Mouse (Mus musculus) forebrain, embryonic 15.5 days (tissue): ENCODE data around the gene Macrod2. TPM values are rescaled to one million over a fixed set of nuclear protein-coding genes. Genes with fewer than 3 reads are reported as not detected.

Source experiments
- ATAC-seq: fragments of 200-750 bp; cut with Nextera tagmentation; replicated peaks from 2 replicates; pipeline ENCODE4 v1.8.0; 2017; ENCODE audit warnings: mild to moderate bottlenecking, moderate TSS enrichment, moderate library complexity
- H3K27ac ChIP-seq: fragments of 300-500 bp; sonication (generic); replicated peaks from 2 replicates; pipeline ENCODE4 v1.5.1; 2015; ENCODE audit warnings: mild to moderate bottlenecking, inconsistent platforms
- H3K27me3 ChIP-seq: fragments of 300-500 bp; sonication (generic); 2 replicates; pipeline ENCODE4 v1.6.1; 2015; ENCODE audit warnings: inconsistent platforms
- H3K36me3 ChIP-seq: fragments of 300-500 bp; sonication (generic); 2 replicates; pipeline ENCODE4 v1.6.1; 2015; ENCODE audit warnings: mild to moderate bottlenecking, inconsistent platforms
- H3K4me1 ChIP-seq: fragments of 300-500 bp; sonication (generic); 2 replicates; pipeline ENCODE4 v1.6.1; 2015; ENCODE audit warnings: inconsistent platforms
- H3K4me2 ChIP-seq: fragments of 300-500 bp; sonication (generic); replicated peaks from 2 replicates; pipeline ENCODE4 v1.6.1; 2015; ENCODE audit warnings: mild to moderate bottlenecking, inconsistent platforms
- H3K4me3 ChIP-seq: fragments of 300-500 bp; sonication (generic); 2 replicates; pipeline ENCODE4 v1.5.1; 2015; ENCODE audit warnings: mild to moderate bottlenecking, inconsistent platforms
- H3K9ac ChIP-seq: fragments of 300-500 bp; sonication (generic); replicated peaks from 2 replicates; pipeline ENCODE4 v1.6.1; 2015; ENCODE audit warnings: mild to moderate bottlenecking, inconsistent platforms
- H3K9me3 ChIP-seq: fragments of 300-500 bp; sonication (generic); 2 replicates; pipeline ENCODE4 v1.6.1; 2016; ENCODE audit warnings: inconsistent platforms
- WGBS: fragments of 180-500 bp; shearing (Covaris S2); methylation state at CpG from one replicate; pipeline ENCODE4 v1.1.7; 2015; ENCODE audit warnings: mixed read lengths; 5-methylcytosine and 5-hydroxymethylcytosine counted together
- polyA plus RNA-seq: library from polyadenylated mRNA; unstranded; fragments of >200 nt; fragmentation: Nextera tagmentation; extraction: Ambion mirVana; gene quantifications from 2 replicates; pipeline ENCODE4 v1.2.1, GENCODE M21; 2015

Gene Macrod2
- polyA plus RNA-seq, 1 experiment from 2014 or later: 93.1 TPM

GRCm38 (mm10) chr2:140774808-140775370 lies 379.8 kb downstream of the Macrod2 start:
- H3K9me3 ChIP-seq: no peaks in the 10 kb centered on the region
- no peaks in the 10 kb centered on the region for H3K36me3 ChIP-seq
- no peaks in the 10 kb centered on the region for H3K27me3 ChIP-seq
- no peak overlapping the region for H3K4me2 ChIP-seq
- H3K9ac ChIP-seq: no peak overlapping the region
- H3K4me1 ChIP-seq: no peaks in the 10 kb centered on the region
- H3K4me3 ChIP-seq: no peak overlapping the region
- H3K27ac ChIP-seq: no peak overlapping the region
- ATAC-seq: no peak
- 90% methylated on average over 4 of the region's 4 CpGs for WGBS

DNA sequence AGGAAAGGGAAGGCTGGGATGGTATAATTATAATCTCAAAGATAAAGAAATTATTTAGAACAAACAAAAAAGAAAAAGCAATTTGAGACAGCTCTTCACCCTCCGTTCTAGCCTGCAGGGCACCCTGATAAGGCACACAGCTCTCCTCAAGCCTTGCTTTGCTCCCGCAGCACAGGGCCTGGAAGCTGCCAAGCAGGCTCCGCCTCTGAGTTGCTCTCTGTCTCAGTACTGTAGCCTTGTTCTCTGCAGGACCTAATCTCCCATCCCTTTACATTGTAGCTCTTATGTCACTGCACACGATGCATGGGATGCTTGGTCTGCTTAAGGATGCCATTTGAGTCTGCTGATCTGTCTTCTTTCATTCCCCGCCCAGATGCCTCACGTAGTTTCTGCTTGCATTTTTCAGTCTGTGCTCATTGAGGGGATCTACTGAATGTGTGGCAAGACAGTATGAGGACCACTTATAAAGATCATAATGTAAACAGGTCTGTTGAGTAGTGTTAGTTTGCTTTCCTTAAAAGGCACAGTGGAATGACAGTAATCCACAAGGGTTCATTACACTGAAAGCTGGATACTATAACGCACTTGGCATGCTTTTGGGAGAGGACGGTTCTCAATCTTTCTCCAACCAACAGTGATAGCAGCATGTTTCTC lies 380.5 kb downstream of the Macrod2 start:
- Histone ChIP-seq H3K4me2 (no peak overlapping the region), H3K27ac (no peak overlapping the region), H3K9ac (no peak overlapping the region), H3K9me3 (no peaks in the 10 kb centered on the region), H3K27me3 (no peaks in the 10 kb centered on the region), H3K4me3 (no peak overlapping the region), H3K4me1 (no peaks in the 10 kb centered on the region), H3K36me3 (no peaks in the 10 kb centered on the region)
- WGBS: 69% methylated on average over 8 of the region's 8 CpGs
- no peak; the same call in 1 of the 2 replicates for ATAC-seq

DNA sequence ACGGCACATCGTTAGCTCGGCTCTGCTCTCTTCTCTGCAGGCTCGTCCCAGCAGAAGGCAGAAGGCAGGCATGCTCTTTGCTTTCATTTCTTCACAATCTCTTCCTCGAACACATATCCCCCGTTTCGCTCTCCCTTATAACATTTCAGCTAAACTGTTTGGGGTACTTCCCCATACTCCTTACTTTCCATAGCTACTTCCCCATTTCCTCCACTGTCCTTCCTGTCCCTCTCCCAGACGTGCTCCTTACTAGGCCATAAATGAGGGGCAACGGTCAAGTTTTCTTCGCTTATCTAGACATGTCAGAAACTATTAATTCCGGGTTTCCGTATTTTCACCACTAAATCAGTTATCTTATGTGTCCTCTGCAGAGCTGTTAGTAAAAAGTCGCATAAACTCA lies 383.1 kb downstream of the Macrod2 start:
- H3K9ac ChIP-seq: no peak overlapping the region
- no peak for ATAC-seq
- no peaks in the 10 kb centered on the region for H3K27me3 ChIP-seq
- no peak overlapping the region for H3K4me2 ChIP-seq
- H3K27ac ChIP-seq: no peak overlapping the region
- no peaks in the 10 kb centered on the region for H3K9me3 ChIP-seq
- no peaks in the 10 kb centered on the region for H3K36me3 ChIP-seq
- H3K4me1 ChIP-seq: no peaks in the 10 kb centered on the region
- 85% methylated on average over 13 of the region's 13 CpGs for WGBS
- H3K4me3 ChIP-seq: no peak overlapping the region

- H3K4me2 ChIP-seq: no peak overlapping the region
- ATAC-seq: no peak
- H3K4me3 ChIP-seq: no peak overlapping the region
- H3K27ac ChIP-seq: no peak overlapping the region
- 75% methylated on average over 1 of the region's 1 CpGs for WGBS
- no peaks in the 10 kb centered on the region for H3K4me1 ChIP-seq
- no peaks in the 10 kb centered on the region for H3K36me3 ChIP-seq
- H3K27me3 ChIP-seq: no peaks in the 10 kb centered on the region
- no peaks in the 10 kb centered on the region for H3K9me3 ChIP-seq
- no peak overlapping the region for H3K9ac ChIP-seq
These were observed 387.9 kb downstream of the Macrod2 start for GRCm38 (mm10) chr2:140783041-140783440.

GRCm38 (mm10) chr2:140784626-140785025 lies 389.5 kb downstream of the Macrod2 start:
- Histone ChIP-seq H3K4me3 (no peak overlapping the region), H3K9me3 (no peaks in the 10 kb centered on the region), H3K36me3 (no peaks in the 10 kb centered on the region), H3K4me1 (no peaks in the 10 kb centered on the region), H3K9ac (no peak overlapping the region), H3K4me2 (no peak overlapping the region), H3K27ac (no peak overlapping the region), H3K27me3 (no peaks in the 10 kb centered on the region)
- ATAC-seq: no peak
- 92% methylated on average over 2 of the region's 2 CpGs for WGBS

DNA sequence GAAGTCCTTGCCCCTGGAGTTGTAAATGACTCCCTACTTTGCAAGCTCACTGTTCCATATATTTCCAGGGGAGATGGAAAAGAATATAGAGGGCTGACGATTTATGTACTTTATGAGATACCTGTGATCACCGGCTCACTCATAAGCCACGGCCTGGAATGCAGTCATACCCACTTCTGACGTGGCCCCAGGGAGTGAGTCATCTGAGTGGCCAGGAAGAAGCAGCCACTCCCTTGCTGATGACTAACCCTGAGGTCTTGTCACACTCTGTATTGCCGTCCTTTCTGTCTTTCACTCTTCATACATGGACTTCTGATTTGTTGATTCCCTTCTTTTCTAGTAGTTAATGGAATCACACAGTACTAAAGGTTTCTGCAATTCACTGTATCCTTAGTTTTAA lies 395.3 kb downstream of the Macrod2 start:
- H3K9ac ChIP-seq: no peak overlapping the region
- H3K4me2 ChIP-seq: no peak overlapping the region
- no peaks in the 10 kb centered on the region for H3K4me1 ChIP-seq
- no peaks in the 10 kb centered on the region for H3K9me3 ChIP-seq
- WGBS: 86% methylated on average over 5 of the region's 5 CpGs
- no peaks in the 10 kb centered on the region for H3K36me3 ChIP-seq
- no peak for ATAC-seq
- H3K27ac ChIP-seq: no peak overlapping the region
- no peaks in the 10 kb centered on the region for H3K27me3 ChIP-seq
- no peak overlapping the region for H3K4me3 ChIP-seq

DNA sequence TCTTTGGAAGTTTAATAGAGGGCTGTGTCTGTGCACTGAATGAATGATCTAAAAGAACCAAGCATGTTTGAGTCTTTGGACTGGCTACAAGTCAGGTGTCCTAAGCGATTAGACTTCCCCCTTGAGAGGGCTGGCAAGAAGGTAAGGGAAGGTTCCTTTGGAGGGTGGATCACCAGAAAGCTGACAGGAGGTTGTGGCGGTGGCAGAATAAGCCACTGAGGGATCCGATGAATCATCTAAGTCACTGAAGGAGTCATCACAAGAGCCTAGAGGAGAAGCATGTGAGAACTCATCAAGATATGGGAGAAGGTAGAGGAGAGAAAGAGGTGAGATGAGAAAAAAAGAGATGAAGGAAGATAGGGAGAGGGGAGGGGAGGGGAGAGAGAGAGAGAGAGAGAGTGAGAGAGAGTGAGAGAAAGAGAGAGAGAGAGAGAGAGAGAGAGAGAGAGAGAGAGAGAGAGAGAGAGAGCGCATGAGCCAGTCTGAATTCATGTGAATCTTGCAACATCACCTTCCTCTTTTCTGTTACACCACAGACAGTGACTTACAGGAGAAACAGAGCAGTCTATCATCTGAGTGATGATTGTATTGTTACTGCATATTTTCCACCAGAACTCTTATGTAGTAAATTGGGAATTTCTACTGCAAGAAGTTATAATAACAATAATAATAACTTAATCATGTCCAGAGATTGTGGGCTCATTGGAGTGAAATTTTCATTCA lies 398.9 kb downstream of the Macrod2 start:
- Histone ChIP-seq H3K4me1 (no peaks in the 10 kb centered on the region), H3K9ac (no peak overlapping the region), H3K4me3 (no peak overlapping the region), H3K4me2 (no peak overlapping the region), H3K27me3 (no peaks in the 10 kb centered on the region), H3K27ac (no peak overlapping the region), H3K36me3 (no peaks in the 10 kb centered on the region), H3K9me3 (no peaks in the 10 kb centered on the region)
- ATAC-seq: no peak
- WGBS: 91% methylated on average over 4 of the region's 4 CpGs

- WGBS: 87% methylated on average over 4 of the region's 4 CpGs
- Histone ChIP-seq H3K9ac (no peak overlapping the region), H3K27me3 (no peaks in the 10 kb centered on the region), H3K36me3 (no peaks in the 10 kb centered on the region), H3K4me1 (no peaks in the 10 kb centered on the region), H3K4me2 (no peak overlapping the region), H3K4me3 (no peak overlapping the region), H3K9me3 (no peaks in the 10 kb centered on the region), H3K27ac (no peak overlapping the region)
- ATAC-seq: no peak
These were observed 416.6 kb downstream of the Macrod2 start for GRCm38 (mm10) chr2:140811693-140812092.

- H3K27ac ChIP-seq: no peak overlapping the region
- no peaks in the 10 kb centered on the region for H3K4me1 ChIP-seq
- H3K9me3 ChIP-seq: no peaks in the 10 kb centered on the region
- no peak overlapping the region for H3K4me3 ChIP-seq
- no peak overlapping the region for H3K4me2 ChIP-seq
- ATAC-seq: no peak
- H3K9ac ChIP-seq: no peak overlapping the region
- H3K36me3 ChIP-seq: no peaks in the 10 kb centered on the region
- WGBS: 52% methylated on average over 2 of the region's 2 CpGs
- no peaks in the 10 kb centered on the region for H3K27me3 ChIP-seq
These were observed 424.4 kb downstream of the Macrod2 start for GRCm38 (mm10) chr2:140819391-140820120.

DNA sequence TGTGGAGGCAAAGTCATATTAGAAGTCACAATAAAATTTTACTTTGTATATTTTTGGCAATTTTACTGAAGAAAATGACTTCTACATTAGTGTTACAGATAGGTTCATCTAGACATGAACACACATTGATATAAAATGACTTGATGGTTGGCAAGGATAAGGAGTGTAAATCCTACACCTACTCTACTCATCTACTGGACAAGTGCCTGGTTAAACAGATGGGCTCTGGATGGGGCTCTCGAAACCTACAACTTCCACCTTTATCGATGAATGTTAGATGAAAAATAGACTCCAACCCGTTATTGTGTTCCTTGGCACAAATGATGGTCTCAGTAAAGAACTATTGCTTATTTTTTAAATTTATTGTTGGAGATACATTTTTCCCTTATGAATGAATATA lies 427.3 kb downstream of the Macrod2 start:
- H3K4me2 ChIP-seq: no peak overlapping the region
- no peaks in the 10 kb centered on the region for H3K36me3 ChIP-seq
- H3K9ac ChIP-seq: no peak overlapping the region
- H3K4me3 ChIP-seq: no peak overlapping the region
- no peak for ATAC-seq
- no peaks in the 10 kb centered on the region for H3K4me1 ChIP-seq
- WGBS: 90% methylated on average over 3 of the region's 3 CpGs
- H3K27ac ChIP-seq: no peak overlapping the region
- no peaks in the 10 kb centered on the region for H3K9me3 ChIP-seq
- no peaks in the 10 kb centered on the region for H3K27me3 ChIP-seq

GRCm38 (mm10) chr2:140826241-140826640 lies 431.1 kb downstream of the Macrod2 start:
- no peak overlapping the region for H3K4me3 ChIP-seq
- H3K9me3 ChIP-seq: no peaks in the 10 kb centered on the region
- no peak overlapping the region for H3K9ac ChIP-seq
- ATAC-seq: no peak
- no peaks in the 10 kb centered on the region for H3K4me1 ChIP-seq
- H3K27me3 ChIP-seq: no peaks in the 10 kb centered on the region
- H3K4me2 ChIP-seq: no peak overlapping the region
- H3K36me3 ChIP-seq: no peaks in the 10 kb centered on the region
- 85% methylated on average over 2 of the region's 2 CpGs for WGBS
- H3K27ac ChIP-seq: no peak overlapping the region

GRCm38 (mm10) chr2:140828859-140829258 lies 433.8 kb downstream of the Macrod2 start:
- Histone ChIP-seq H3K9ac (no peak overlapping the region), H3K4me1 (no peaks in the 10 kb centered on the region), H3K4me3 (no peak overlapping the region), H3K27ac (no peak overlapping the region), H3K27me3 (no peaks in the 10 kb centered on the region), H3K9me3 (no peaks in the 10 kb centered on the region), H3K36me3 (no peaks in the 10 kb centered on the region), H3K4me2 (no peak overlapping the region)
- ATAC-seq: no peak
- 91% methylated on average over 5 of the region's 5 CpGs for WGBS
